Mouse (Mus musculus): ENCODE results near the gene Tmem178. TPM values are rescaled to one million over a fixed set of nuclear protein-coding genes. Genes with fewer than 3 reads are reported as not detected.
A peak's percentile ranks its signal among the peaks of the same experiment; 100 is the strongest.

The Tmem178 gene
- polyA plus RNA-seq, 1 experiment from 2014 or later, result 4.0 TPM

DNA sequence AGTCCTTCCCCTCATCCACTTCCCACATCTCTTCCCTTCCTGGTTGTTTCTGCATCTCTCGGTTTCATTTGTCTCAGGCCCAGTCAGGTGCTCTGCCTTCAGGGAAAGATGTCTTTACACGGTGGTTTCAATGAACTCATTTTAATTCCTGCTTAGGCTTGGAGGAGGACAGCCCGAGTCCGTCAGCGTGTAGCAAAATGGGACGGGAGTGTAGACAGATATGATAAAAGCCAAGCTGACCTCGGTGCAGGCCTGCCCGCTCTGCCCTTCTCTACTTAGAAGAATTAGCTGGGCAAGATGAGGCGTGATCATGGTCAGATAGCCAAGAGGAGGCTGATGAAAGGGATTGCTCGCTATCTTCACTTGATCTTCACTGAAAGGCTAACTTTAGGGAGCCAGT, 26.3 kb downstream of the Tmem178 start:
- Histone ChIP-seq H3K27me3 (ENCODE audit: control insufficient read depth, insufficient read depth, low read length) (no peaks in the 10 kb centered on the region), H3K4me2 (ENCODE audit: low read depth, low read length) (peak overlapping the region; percentile 64), H3K9me3 (replicated peaks; ENCODE audit: control insufficient read depth, low read length) (no peaks in the 10 kb centered on the region), H3K4me3 (ENCODE audit: low read length) (0 out of 2 replicates have a peak overlapping the region, but pooled peaks have one; percentile 9), H3K36me3 (ENCODE audit: control insufficient read depth, insufficient read depth) (no peaks in the 10 kb centered on the region), H3K27ac (ENCODE audit: low read length) (no peak overlapping the region), H3K4me1 (ENCODE audit: control insufficient read depth, insufficient read depth, low read length) (peaks cover 21% of the 10 kb centered on the region), H3K9ac (ENCODE audit: low read length) (peak overlapping the region; percentile 66)
- ATAC-seq (replicated peaks; ENCODE audit: extremely low read depth, insufficient read depth, low FRiP score), result no peak; the same call in 1 of the 2 replicates
- WGBS, result 31% methylated on average over 10 of the region's 10 CpGs

DNA sequence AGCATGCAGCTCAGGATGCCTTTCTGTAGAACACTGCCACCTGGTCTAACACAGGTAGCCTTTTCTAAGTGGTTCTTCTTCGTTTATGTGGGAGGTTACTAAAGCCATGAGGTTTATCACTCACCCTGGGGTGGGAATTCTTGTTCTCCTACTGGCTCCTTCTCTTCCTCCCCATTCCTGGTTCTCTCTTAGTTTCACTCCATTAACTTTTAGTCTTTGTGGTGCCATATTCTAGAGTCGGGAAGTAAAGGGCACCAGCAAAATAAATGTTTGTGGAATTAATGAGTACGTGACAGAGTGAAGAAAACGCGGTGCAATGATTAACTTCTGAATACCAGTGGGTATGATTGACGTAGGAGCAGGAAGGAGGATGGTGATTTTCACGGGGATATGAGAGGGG, 28.5 kb downstream of the Tmem178 start:
- Histone ChIP-seq H3K4me3 (ENCODE audit: low read length) (no peak overlapping the region), H3K4me1 (ENCODE audit: control insufficient read depth, insufficient read depth, low read length) (peaks cover 21% of the 10 kb centered on the region), H3K9me3 (replicated peaks; ENCODE audit: control insufficient read depth, low read length) (0 out of 2 replicates have a peak, but pooled peaks cover 2% of the 10 kb centered on the region), H3K4me2 (ENCODE audit: low read depth, low read length) (no peak overlapping the region), H3K36me3 (ENCODE audit: control insufficient read depth, insufficient read depth) (no peaks in the 10 kb centered on the region), H3K27ac (ENCODE audit: low read length) (no peak overlapping the region), H3K27me3 (ENCODE audit: control insufficient read depth, insufficient read depth, low read length) (no peaks in the 10 kb centered on the region), H3K9ac (ENCODE audit: low read length) (no peak overlapping the region)
- 87% methylated on average over 7 of the region's 7 CpGs for whole genome bisulfite sequencing
- ATAC-seq (replicated peaks; ENCODE audit: extremely low read depth, insufficient read depth, low FRiP score), result no peak

DNA sequence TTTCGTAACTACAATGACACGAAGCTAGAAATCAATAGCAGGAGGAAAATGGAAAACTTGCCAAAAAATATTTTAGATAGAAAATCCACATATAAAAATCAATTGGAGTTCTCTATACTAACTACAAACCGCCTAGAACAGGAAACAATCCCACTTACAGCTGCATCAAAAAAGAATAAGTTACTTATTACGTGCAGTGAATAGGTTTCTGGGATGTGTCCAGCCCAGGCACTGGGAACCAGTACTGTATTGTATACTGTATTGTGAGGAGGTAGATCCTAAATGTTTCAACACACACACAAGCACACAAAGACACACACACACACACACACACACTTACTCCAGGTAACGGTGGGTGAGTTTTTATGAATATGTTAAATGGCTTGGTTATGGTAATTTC, 32.8 kb downstream of the Tmem178 start:
- H3K27ac ChIP-seq (ENCODE audit: low read length), result no peak overlapping the region
- WGBS, result 80% methylated on average over 5 of the region's 5 CpGs
- no peaks in the 10 kb centered on the region for H3K4me1 ChIP-seq (ENCODE audit: control insufficient read depth, insufficient read depth, low read length)
- H3K27me3 ChIP-seq (ENCODE audit: control insufficient read depth, insufficient read depth, low read length), result no peaks in the 10 kb centered on the region
- no peaks in the 10 kb centered on the region for H3K36me3 ChIP-seq (ENCODE audit: control insufficient read depth, insufficient read depth)
- H3K9me3 ChIP-seq (replicated peaks; ENCODE audit: control insufficient read depth, low read length), result 0 out of 2 replicates have a peak, but pooled peaks cover 2% of the 10 kb centered on the region
- H3K9ac ChIP-seq (ENCODE audit: low read length), result no peak overlapping the region
- H3K4me2 ChIP-seq (ENCODE audit: low read depth, low read length), result no peak overlapping the region
- H3K4me3 ChIP-seq (ENCODE audit: low read length), result no peak overlapping the region
- ATAC-seq (replicated peaks; ENCODE audit: extremely low read depth, insufficient read depth, low FRiP score), result no peak

DNA sequence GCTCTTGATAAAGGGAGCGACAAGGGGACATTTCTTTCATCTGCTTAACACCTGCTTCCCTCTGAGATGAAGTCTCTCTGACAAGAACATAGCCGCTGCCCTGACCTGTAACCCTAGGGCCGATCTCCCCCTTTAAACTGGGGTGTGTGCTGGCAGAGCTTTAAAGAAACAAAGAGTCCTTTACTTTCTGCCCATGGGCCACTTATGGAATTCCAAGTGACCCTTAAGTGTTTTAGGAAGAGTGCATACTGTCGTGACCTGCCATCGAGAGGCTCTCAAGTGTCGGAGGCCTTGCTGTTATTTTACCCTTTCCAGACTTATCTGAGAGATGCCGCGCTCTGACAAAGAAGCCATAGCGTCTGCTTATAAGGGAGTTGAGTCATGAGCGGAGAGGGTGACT, 35.7 kb downstream of the Tmem178 start:
- no peak overlapping the region for H3K4me3 ChIP-seq (ENCODE audit: low read length)
- no peak overlapping the region for H3K4me2 ChIP-seq (ENCODE audit: low read depth, low read length)
- WGBS, result 59% methylated on average over 10 of the region's 10 CpGs
- H3K36me3 ChIP-seq (ENCODE audit: control insufficient read depth, insufficient read depth), result no peaks in the 10 kb centered on the region
- no peak overlapping the region for H3K27ac ChIP-seq (ENCODE audit: low read length)
- ATAC-seq (replicated peaks; ENCODE audit: extremely low read depth, insufficient read depth, low FRiP score), result no peak
- H3K27me3 ChIP-seq (ENCODE audit: control insufficient read depth, insufficient read depth, low read length), result no peaks in the 10 kb centered on the region
- H3K9me3 ChIP-seq (replicated peaks; ENCODE audit: control insufficient read depth, low read length), result 0 out of 2 replicates have a peak, but pooled peaks cover 2% of the 10 kb centered on the region
- no peak overlapping the region for H3K9ac ChIP-seq (ENCODE audit: low read length)
- H3K4me1 ChIP-seq (ENCODE audit: control insufficient read depth, insufficient read depth, low read length), result no peaks in the 10 kb centered on the region

DNA sequence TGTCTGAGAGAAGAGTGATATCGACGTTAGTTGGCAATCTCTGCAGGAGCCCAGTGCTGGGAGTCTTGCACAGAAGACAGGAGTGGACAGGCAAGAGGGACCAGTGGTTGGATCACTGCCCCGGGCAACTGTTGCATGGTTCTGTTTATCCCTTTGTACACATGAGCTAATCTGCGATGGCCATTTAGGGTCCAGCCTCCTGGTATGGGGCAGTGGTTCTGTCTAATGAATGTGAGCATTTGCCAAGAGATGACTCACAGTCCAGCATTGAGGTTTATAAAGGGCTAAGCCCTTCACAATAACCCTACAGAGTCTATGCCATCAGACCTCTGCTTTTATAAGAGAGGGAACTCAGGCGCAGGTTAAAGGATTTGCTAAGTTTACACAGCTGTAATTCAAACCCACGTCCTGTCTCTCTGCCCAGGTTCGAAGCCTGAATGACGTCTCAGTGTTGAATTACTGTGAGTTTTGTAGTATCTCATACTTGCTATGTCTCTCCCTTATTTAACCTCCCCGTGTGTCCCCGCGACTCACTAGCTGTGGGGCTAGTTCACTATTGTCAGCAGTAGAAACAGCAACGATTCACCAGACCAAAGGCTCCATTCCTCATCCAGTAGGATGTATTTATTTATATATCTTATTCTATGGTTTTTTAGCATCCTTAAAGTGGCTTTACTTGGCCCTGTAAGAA, 37.4 kb downstream of the Tmem178 start:
- H3K27ac ChIP-seq (ENCODE audit: low read length), result 0 out of 2 replicates have a peak overlapping the region, but pooled peaks have one; percentile 15
- no peak overlapping the region for H3K9ac ChIP-seq (ENCODE audit: low read length)
- no peak overlapping the region for H3K4me2 ChIP-seq (ENCODE audit: low read depth, low read length)
- H3K36me3 ChIP-seq (ENCODE audit: control insufficient read depth, insufficient read depth), result no peaks in the 10 kb centered on the region
- WGBS, result 64% methylated on average over 12 of the region's 12 CpGs
- no peaks in the 10 kb centered on the region for H3K27me3 ChIP-seq (ENCODE audit: control insufficient read depth, insufficient read depth, low read length)
- no peaks in the 10 kb centered on the region for H3K9me3 ChIP-seq (replicated peaks; ENCODE audit: control insufficient read depth, low read length)
- H3K4me3 ChIP-seq (ENCODE audit: low read length), result no peak overlapping the region
- H3K4me1 ChIP-seq (ENCODE audit: control insufficient read depth, insufficient read depth, low read length), result no peaks in the 10 kb centered on the region
- no peak; the same call in 1 of the 2 replicates for ATAC-seq (replicated peaks; ENCODE audit: extremely low read depth, insufficient read depth, low FRiP score)

DNA sequence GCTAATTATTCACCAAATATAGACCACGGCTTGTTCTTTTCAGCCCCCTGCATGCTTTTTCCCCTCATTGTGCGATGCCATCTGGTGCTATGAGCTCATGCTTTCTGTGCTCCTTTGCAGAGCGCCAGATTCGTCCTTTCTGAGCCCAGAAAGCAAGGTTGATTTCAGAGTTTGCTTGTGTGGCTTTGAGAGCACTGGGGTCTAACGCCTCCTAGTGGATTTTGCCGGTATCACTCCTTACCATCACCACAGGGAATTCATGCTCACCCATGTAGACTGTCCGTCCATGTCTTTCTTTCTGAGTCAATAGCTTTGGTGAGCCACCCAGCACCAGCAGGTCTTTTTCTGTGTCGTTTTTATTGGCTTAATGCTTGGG, 38.0 kb downstream of the Tmem178 start:
- H3K36me3 ChIP-seq (ENCODE audit: control insufficient read depth, insufficient read depth), result no peaks in the 10 kb centered on the region
- 0 out of 2 replicates have a peak, but pooled peaks have one; percentile 14 for ATAC-seq (replicated peaks; ENCODE audit: extremely low read depth, insufficient read depth, low FRiP score)
- no peaks in the 10 kb centered on the region for H3K27me3 ChIP-seq (ENCODE audit: control insufficient read depth, insufficient read depth, low read length)
- 14% methylated on average over 8 of the region's 8 CpGs for WGBS
- H3K4me2 ChIP-seq (ENCODE audit: low read depth, low read length), result no peak overlapping the region
- H3K9ac ChIP-seq (ENCODE audit: low read length), result no peak overlapping the region
- H3K4me3 ChIP-seq (ENCODE audit: low read length), result no peak overlapping the region
- H3K27ac ChIP-seq (ENCODE audit: low read length), result no peak overlapping the region
- no peaks in the 10 kb centered on the region for H3K9me3 ChIP-seq (replicated peaks; ENCODE audit: control insufficient read depth, low read length)
- H3K4me1 ChIP-seq (ENCODE audit: control insufficient read depth, insufficient read depth, low read length), result no peaks in the 10 kb centered on the region

DNA sequence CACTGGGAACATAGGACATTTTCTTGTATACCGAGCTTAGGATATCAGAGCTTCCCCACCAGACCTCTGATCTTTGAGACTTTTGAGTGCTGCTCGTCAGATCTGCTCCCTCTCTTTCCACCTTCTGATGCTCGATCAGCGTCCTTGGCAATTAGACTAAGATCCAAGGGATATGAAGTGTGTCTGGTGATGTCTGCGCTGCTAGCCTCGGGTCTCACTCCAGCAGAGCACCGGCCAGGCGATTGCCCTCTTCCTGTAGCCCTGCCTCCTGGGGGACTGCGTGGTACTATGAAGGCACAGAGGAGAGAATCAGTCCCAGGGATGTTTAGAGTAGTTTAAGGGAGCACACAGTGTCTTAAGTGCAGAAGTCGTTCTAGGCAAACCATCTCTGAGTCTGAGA, 38.5 kb downstream of the Tmem178 start:
- H3K9me3 ChIP-seq (replicated peaks; ENCODE audit: control insufficient read depth, low read length), result no peaks in the 10 kb centered on the region
- H3K4me1 ChIP-seq (ENCODE audit: control insufficient read depth, insufficient read depth, low read length), result peaks cover 4% of the 10 kb centered on the region
- H3K27me3 ChIP-seq (ENCODE audit: control insufficient read depth, insufficient read depth, low read length), result no peaks in the 10 kb centered on the region
- 78% methylated on average over 10 of the region's 10 CpGs for WGBS
- H3K36me3 ChIP-seq (ENCODE audit: control insufficient read depth, insufficient read depth), result no peaks in the 10 kb centered on the region
- no peak overlapping the region for H3K4me3 ChIP-seq (ENCODE audit: low read length)
- H3K9ac ChIP-seq (ENCODE audit: low read length), result no peak overlapping the region
- no peak overlapping the region for H3K27ac ChIP-seq (ENCODE audit: low read length)
- H3K4me2 ChIP-seq (ENCODE audit: low read depth, low read length), result no peak overlapping the region
- ATAC-seq (replicated peaks; ENCODE audit: extremely low read depth, insufficient read depth, low FRiP score), result no peak

DNA sequence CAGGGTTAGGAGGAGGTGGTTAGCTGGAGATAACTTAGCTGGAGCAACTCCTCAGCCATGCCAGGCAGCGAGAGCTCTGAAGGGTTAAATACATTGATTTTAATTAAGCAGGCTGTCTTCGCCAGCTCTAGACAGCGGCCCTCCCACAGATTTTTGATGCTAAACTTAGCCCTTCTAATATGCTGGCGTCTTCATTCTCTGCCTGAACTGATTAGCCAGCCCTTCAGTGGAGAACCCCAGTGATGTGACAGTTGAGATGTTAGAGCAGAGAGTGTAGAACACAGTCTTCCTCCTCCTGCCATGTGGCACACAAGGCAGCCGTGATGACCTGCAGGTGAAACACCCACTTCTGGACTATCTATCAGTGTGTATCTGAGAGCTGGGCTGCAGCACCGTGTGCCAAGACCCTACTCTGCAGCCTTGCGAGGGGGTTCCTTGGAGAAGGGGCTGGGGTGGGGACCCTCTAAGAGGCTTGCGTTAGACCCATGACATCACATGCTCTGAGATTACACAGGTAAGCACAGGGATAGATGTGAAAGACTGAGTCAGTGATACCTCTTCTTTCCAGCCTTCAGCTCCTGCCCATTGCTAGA, 47.2 kb downstream of the Tmem178 start:
- H3K27me3 ChIP-seq (ENCODE audit: control insufficient read depth, insufficient read depth, low read length), result no peaks in the 10 kb centered on the region
- peaks cover 3% of the 10 kb centered on the region for H3K9me3 ChIP-seq (replicated peaks; ENCODE audit: control insufficient read depth, low read length)
- H3K36me3 ChIP-seq (ENCODE audit: control insufficient read depth, insufficient read depth), result peaks cover 2% of the 10 kb centered on the region; the same call in 1 of the 2 replicates
- peaks cover 9% of the 10 kb centered on the region for H3K4me1 ChIP-seq (ENCODE audit: control insufficient read depth, insufficient read depth, low read length)
- 39% methylated on average over 8 of the region's 8 CpGs for WGBS
- peak; percentile 63 for ATAC-seq (replicated peaks; ENCODE audit: extremely low read depth, insufficient read depth, low FRiP score)
- H3K27ac ChIP-seq (ENCODE audit: low read length), result no peak overlapping the region; the same call in 1 of the 2 replicates
- H3K9ac ChIP-seq (ENCODE audit: low read length), result no peak overlapping the region
- no peak overlapping the region for H3K4me3 ChIP-seq (ENCODE audit: low read length)
- H3K4me2 ChIP-seq (ENCODE audit: low read depth, low read length), result no peak overlapping the region

DNA sequence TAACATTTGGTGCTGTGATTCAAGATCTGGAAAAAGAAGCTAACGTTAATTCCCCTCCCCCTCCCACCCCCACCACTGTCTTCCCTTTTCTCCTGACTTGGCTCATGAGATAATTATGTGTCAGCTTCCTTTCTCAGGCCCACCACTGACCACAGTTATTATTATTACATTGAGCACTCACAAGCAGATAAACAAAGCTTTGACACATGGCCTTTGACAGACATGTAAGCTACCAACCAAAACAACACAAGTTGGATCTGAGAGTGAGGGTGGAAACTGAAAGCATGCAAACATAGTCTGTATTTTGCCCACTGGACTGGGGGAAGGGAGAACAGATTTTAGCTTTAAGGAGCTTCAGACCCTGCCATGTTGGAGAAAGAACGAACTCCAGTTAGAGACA, 52.8 kb downstream of the Tmem178 start:
- no peak overlapping the region for H3K27ac ChIP-seq (ENCODE audit: low read length)
- 50% methylated on average over 2 of the region's 2 CpGs for WGBS
- ATAC-seq (replicated peaks; ENCODE audit: extremely low read depth, insufficient read depth, low FRiP score), result no peak

More for the DNA sequence above, 52.8 kb downstream of the Tmem178 start:
- Histone ChIP-seq H3K4me3 (ENCODE audit: low read length) (no peak overlapping the region), H3K36me3 (ENCODE audit: control insufficient read depth, insufficient read depth) (peaks cover 2% of the 10 kb centered on the region; the same call in 1 of the 2 replicates), H3K9ac (ENCODE audit: low read length) (no peak overlapping the region), H3K9me3 (replicated peaks; ENCODE audit: control insufficient read depth, low read length) (peaks cover 3% of the 10 kb centered on the region), H3K27me3 (ENCODE audit: control insufficient read depth, insufficient read depth, low read length) (no peaks in the 10 kb centered on the region), H3K4me1 (ENCODE audit: control insufficient read depth, insufficient read depth, low read length) (no peaks in the 10 kb centered on the region), H3K4me2 (ENCODE audit: low read depth, low read length) (no peak overlapping the region)

All from heart, embryonic 16.5 days (tissue).